Mouse (Mus musculus): ENCODE results near the gene Rnf183. TPM values are rescaled to one million over a fixed set of nuclear protein-coding genes. Genes with fewer than 3 reads are reported as not detected.

Gene Rnf183
- total RNA-seq, 2 experiments from 2014 or later, result not detected

DNA sequence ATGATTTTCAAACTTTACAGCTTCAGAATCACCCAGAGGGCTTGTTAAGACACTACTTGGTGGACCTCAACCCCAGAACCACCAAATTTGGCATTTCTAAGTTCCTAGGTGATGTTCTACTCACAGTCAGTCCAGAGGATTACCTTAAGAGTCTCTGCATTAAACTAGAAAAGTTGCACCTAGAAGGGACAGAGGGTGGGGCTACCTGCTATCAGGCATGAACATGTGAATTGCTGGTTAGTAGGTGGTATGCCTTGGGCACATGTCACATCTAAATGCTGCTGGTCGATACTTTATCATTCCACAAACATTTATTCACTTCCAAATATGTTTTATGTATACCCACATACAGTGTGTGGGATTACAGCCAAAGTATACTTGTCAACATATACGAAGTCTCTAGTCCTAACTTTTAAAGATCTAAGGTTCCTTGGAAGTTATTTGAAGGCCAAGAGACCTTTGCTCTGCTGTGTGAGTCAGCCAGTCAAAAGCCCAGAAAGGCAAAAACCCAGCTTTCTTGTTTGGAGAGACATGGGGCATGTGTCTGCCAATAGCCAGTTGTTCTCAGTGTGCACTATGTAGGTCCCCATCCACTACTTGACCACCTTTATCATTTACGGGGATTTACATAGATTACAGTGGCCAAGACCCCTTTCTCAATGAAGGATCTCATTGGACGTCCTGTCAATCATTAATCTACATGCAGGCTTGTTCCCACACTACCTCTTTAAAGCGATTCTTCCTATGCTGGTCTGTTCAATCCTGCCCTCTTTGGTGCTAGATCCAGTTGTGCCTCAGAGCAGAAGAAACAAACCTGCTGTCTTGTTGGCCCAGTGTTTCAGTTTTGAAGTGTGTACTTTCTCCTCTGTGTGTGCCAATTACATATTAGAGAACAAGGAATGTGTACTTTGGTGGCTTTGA lies 45.2 kb downstream of the Rnf183 start:
- no peak for DNase-seq
- intact Hi-C loops (cut with DNase I), result no loop called here

GRCm38 (mm10) chr4:62385439-62385838 lies 49.6 kb downstream of the Rnf183 start:
- no peak for DNase-seq
- intact Hi-C loops (cut with DNase I), result no loop called here

DNA sequence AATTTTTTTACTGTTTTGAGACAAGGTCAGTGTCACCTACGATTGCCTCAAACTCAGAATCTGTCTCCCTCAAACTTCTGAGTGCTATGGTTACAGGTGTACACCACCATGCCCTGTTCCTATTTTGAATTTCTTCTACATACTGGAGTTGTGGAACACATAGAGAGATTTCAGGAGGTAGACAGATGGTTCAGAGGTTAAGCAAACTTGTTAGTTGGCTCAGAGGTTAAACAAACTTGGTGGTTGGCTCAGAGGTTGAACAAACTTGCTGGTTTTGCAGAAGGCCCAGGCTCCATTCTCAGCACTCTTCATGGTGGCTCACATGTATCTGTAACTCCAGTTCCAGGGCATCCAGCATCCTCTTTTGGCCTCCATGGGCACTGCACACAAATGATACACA lies 50.9 kb downstream of the Rnf183 start:
- intact Hi-C loops (cut with DNase I), result no loop called here

GRCm38 (mm10) chr4:62383752-62384151 lies 51.3 kb downstream of the Rnf183 start:
- no peak for DNase-seq
- intact Hi-C loops (cut with DNase I), result no loop called here

More for the DNA sequence above, 50.9 kb downstream of the Rnf183 start:
- DNase-seq, result no peak

DNA sequence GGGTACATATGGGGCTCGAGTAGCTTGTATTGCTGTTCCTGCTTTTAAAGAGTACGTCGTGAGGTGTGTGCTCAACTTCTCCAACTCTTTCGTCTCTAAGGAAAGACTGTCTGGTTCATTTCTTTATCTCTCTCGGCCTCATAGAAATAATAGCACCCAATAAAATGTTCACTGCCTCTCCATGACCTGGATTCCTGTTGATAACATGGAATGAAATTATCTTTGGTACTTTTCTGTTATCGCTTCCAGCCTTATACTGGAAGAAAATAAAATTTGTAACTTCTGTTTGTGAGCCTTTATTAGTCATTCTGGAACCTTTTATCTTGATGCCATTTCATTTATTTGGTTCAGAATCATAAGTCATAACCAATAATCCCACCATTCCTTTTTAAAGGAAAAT lies 51.8 kb downstream of the Rnf183 start:
- DNase-seq, result no peak
- intact Hi-C loops (cut with DNase I), result no loop called here

- intact Hi-C loops (cut with DNase I), result no loop called here
Observed at GRCm38 (mm10) chr4:62379724-62380381, 55.2 kb downstream of the Rnf183 start.

More at GRCm38 (mm10) chr4:62379724-62380381, 55.2 kb downstream of the Rnf183 start:
- DNase-seq, result no peak

Other genes with a start within 250 kb of the Rnf183 start
- gene Zfp37, start 204.2 kb downstream of the Rnf183 start, total RNA-seq (2021), result 1 to 10 TPM in 1 of 2 experiments, under 1 TPM in 1; 0.72 to 1.2 TPM
- 1 to 10 TPM; 4.1 to 4.4 TPM for gene Slc31a2, start 172.7 kb downstream of the Rnf183 start, total RNA-seq (2021)
- 10 to 100 TPM; 11.4 to 11.6 TPM for gene Fkbp15, start 74.7 kb downstream of the Rnf183 start, total RNA-seq (2021)
- gene Slc31a1, start 74.5 kb downstream of the Rnf183 start, total RNA-seq (2021), result 10 to 100 TPM; 10.2 to 10.3 TPM
- 10 to 100 TPM; 40.2 to 45.3 TPM for gene Cdc26, start 26.6 kb downstream of the Rnf183 start, total RNA-seq (2021)
- gene Prpf4, start 26.5 kb downstream of the Rnf183 start, total RNA-seq (2021), result 10 to 100 TPM; 13.3 to 16.1 TPM
- under 1 TPM in 1 of 2 experiments, not detected in 1; 0.22 TPM for gene Wdr31, start 35.6 kb upstream of the Rnf183 start, total RNA-seq (2021)
- gene Bspry, start 44.8 kb upstream of the Rnf183 start, total RNA-seq (2021), result under 1 TPM in 1 of 2 experiments, not detected in 1; 0.10 TPM
- 1 to 10 TPM in 1 of 2 experiments, under 1 TPM in 1; 0.84 to 1.3 TPM for gene Hdhd3, start 68.2 kb upstream of the Rnf183 start, total RNA-seq (2021)
- 10 to 100 TPM; 24.5 to 26.3 TPM for gene Alad, start 84.7 kb upstream of the Rnf183 start, total RNA-seq (2021)
- 10 to 100 TPM; 14.8 to 15.0 TPM for gene Pole3, start 89.8 kb upstream of the Rnf183 start, total RNA-seq (2021)
- not detected for gene 4933430I17Rik, start 90.1 kb upstream of the Rnf183 start, total RNA-seq (2021)
- 1 to 10 TPM; 7.5 to 9.5 TPM for gene Rgs3, start 124.6 kb upstream of the Rnf183 start, total RNA-seq (2021)

Data from gastrocnemius, postnatal 36 days (tissue).